Mouse (Mus musculus) embryonic facial prominence, embryonic 11.5 days (tissue): ENCODE data around the gene Prm2. TPM values are rescaled to one million over a fixed set of nuclear protein-coding genes. Genes with fewer than 3 reads are reported as not detected.
A peak's percentile ranks its signal among the peaks of the same experiment; 100 is the strongest.

Source experiments
- ATAC-seq: fragments of 200-750 bp; cut with Nextera tagmentation; replicated peaks from 2 replicates; pipeline ENCODE4 v1.8.0; 2017; ENCODE audit warnings: low read depth; ENCODE audit not compliant: insufficient number of reproducible peaks, low FRiP score, low TSS enrichment
- DNase-seq: peaks from one replicate; pipeline ENCODE4 v3.0.0-alpha.2; 2015; ENCODE audit warnings: low spot score
- H3K27ac ChIP-seq: fragments of 300-500 bp; sonication (generic); replicated peaks from 2 replicates; pipeline ENCODE4 v1.5.1; 2014; ENCODE audit warnings: mild to moderate bottlenecking, low read depth, low read length, control low read depth
- H3K27me3 ChIP-seq: fragments of 300-500 bp; sonication (generic); 2 replicates; pipeline ENCODE4 v1.6.1; 2014; ENCODE audit warnings: mild to moderate bottlenecking, low read length, moderate library complexity, mixed read lengths; ENCODE audit not compliant: control insufficient read depth, insufficient read depth
- H3K36me3 ChIP-seq: fragments of 300-500 bp; sonication (generic); replicated peaks from 2 replicates; pipeline ENCODE4 v1.6.1; 2014; ENCODE audit warnings: low read depth, mild to moderate bottlenecking, low read length, moderate library complexity, mixed read lengths; ENCODE audit not compliant: control insufficient read depth, insufficient read depth
- H3K4me1 ChIP-seq: fragments of 300-500 bp; sonication (generic); 2 replicates; pipeline ENCODE4 v1.6.1; 2014; ENCODE audit warnings: low read length, mixed read lengths; ENCODE audit not compliant: control insufficient read depth, insufficient read depth
- H3K4me2 ChIP-seq: fragments of 300-500 bp; sonication (generic); 2 replicates; pipeline ENCODE4 v1.6.1; 2014; ENCODE audit warnings: low read depth, mild to moderate bottlenecking, control low read depth, low read length, moderate library complexity
- H3K4me3 ChIP-seq: fragments of 300-500 bp; sonication (generic); 2 replicates; pipeline ENCODE4 v1.5.1; 2014; ENCODE audit warnings: low read depth, low read length, control low read depth
- H3K9ac ChIP-seq: fragments of 300-500 bp; sonication (generic); replicated peaks from 2 replicates; pipeline ENCODE4 v1.6.1; 2014; ENCODE audit warnings: mild to moderate bottlenecking, control low read depth, low read length
- H3K9me3 ChIP-seq: fragments of 300-500 bp; sonication (generic); replicated peaks from 2 replicates; pipeline ENCODE4 v1.6.1; 2016; ENCODE audit warnings: mild to moderate bottlenecking, low read length, inconsistent platforms, mixed read lengths; ENCODE audit not compliant: control insufficient read depth
- WGBS: fragments of 180-500 bp; shearing (Covaris S2); extraction: QIAGEN DNeasy Blood & Tissue Kit; methylation state at CpG from one replicate; pipeline ENCODE4 v1.1.7; 2014; 5-methylcytosine and 5-hydroxymethylcytosine counted together
- polyA plus RNA-seq: library from polyadenylated mRNA; unstranded; fragments of >200 nt; fragmentation: Nextera tagmentation; extraction: Ambion mirVana; gene quantifications from 2 replicates; pipeline ENCODE4 v1.2.1, GENCODE M21; 2014

Gene Prm2
- polyA plus RNA-seq, 1 experiment from 2014 or later: not detected

- no peaks in the 10 kb centered on the region for H3K9me3 ChIP-seq
- no peak overlapping the region for H3K4me2 ChIP-seq
- H3K27ac ChIP-seq: no peak overlapping the region
- H3K4me3 ChIP-seq: no peak overlapping the region
- no peak overlapping the region for H3K9ac ChIP-seq
- no peak for ATAC-seq
- no peaks in the 10 kb centered on the region for H3K27me3 ChIP-seq
- H3K4me1 ChIP-seq: no peaks in the 10 kb centered on the region
- H3K36me3 ChIP-seq: no peaks in the 10 kb centered on the region
- DNase-seq: peak; percentile 30
- WGBS: 41% methylated on average over 4 of the region's 4 CpGs
These were observed 25.2 kb downstream of the Prm2 start for GRCm38 (mm10) chr16:10770531-10771325.

GRCm38 (mm10) chr16:10769661-10770060 lies 26.3 kb downstream of the Prm2 start:
- Histone ChIP-seq H3K4me1 (no peaks in the 10 kb centered on the region), H3K9ac (no peak overlapping the region), H3K4me3 (no peak overlapping the region), H3K4me2 (no peak overlapping the region), H3K27me3 (no peaks in the 10 kb centered on the region), H3K36me3 (no peaks in the 10 kb centered on the region), H3K27ac (no peak overlapping the region), H3K9me3 (no peaks in the 10 kb centered on the region)
- DNase-seq (no peak), ATAC-seq (no peak)
- 27% methylated on average over 2 of the region's 2 CpGs for WGBS

- WGBS: 60% methylated on average over 9 of the region's 9 CpGs
- no peaks in the 10 kb centered on the region for H3K4me1 ChIP-seq
- H3K27ac ChIP-seq: no peak overlapping the region
- no peak for ATAC-seq
- no peaks in the 10 kb centered on the region for H3K36me3 ChIP-seq
- DNase-seq: no peak
- H3K27me3 ChIP-seq: no peaks in the 10 kb centered on the region
- H3K9me3 ChIP-seq: no peaks in the 10 kb centered on the region
- H3K4me2 ChIP-seq: no peak overlapping the region
- H3K4me3 ChIP-seq: no peak overlapping the region
- no peak overlapping the region for H3K9ac ChIP-seq
These were observed 27.1 kb downstream of the Prm2 start for GRCm38 (mm10) chr16:10768821-10769220.

GRCm38 (mm10) chr16:10767158-10767557 lies 28.8 kb downstream of the Prm2 start:
- no peaks in the 10 kb centered on the region for H3K27me3 ChIP-seq
- no peak overlapping the region for H3K27ac ChIP-seq
- DNase-seq (peak; percentile 84), ATAC-seq (no peak)
- WGBS: 41% methylated on average over 4 of the region's 4 CpGs
- no peaks in the 10 kb centered on the region for H3K9me3 ChIP-seq
- no peak overlapping the region for H3K9ac ChIP-seq
- H3K4me2 ChIP-seq: no peak overlapping the region
- no peaks in the 10 kb centered on the region for H3K4me1 ChIP-seq
- no peaks in the 10 kb centered on the region for H3K36me3 ChIP-seq
- no peak overlapping the region for H3K4me3 ChIP-seq

GRCm38 (mm10) chr16:10764323-10764722 lies 31.6 kb downstream of the Prm2 start:
- no peak overlapping the region for H3K9ac ChIP-seq
- DNase-seq (no peak), ATAC-seq (no peak)
- 84% methylated on average over 2 of the region's 2 CpGs for WGBS
- H3K36me3 ChIP-seq: no peaks in the 10 kb centered on the region
- no peaks in the 10 kb centered on the region for H3K9me3 ChIP-seq
- no peak overlapping the region for H3K4me2 ChIP-seq
- no peak overlapping the region for H3K4me3 ChIP-seq
- H3K27me3 ChIP-seq: no peaks in the 10 kb centered on the region
- no peak overlapping the region for H3K27ac ChIP-seq
- H3K4me1 ChIP-seq: no peaks in the 10 kb centered on the region

- no peaks in the 10 kb centered on the region for H3K27me3 ChIP-seq
- ATAC-seq (no peak), DNase-seq (no peak)
- WGBS: 62% methylated on average over 6 of the region's 6 CpGs
- no peak overlapping the region for H3K4me3 ChIP-seq
- no peaks in the 10 kb centered on the region for H3K4me1 ChIP-seq
- H3K9ac ChIP-seq: no peak overlapping the region
- no peaks in the 10 kb centered on the region for H3K9me3 ChIP-seq
- no peak overlapping the region for H3K27ac ChIP-seq
- H3K36me3 ChIP-seq: no peaks in the 10 kb centered on the region
- no peak overlapping the region for H3K4me2 ChIP-seq
These were observed 32.2 kb downstream of the Prm2 start for GRCm38 (mm10) chr16:10763540-10764264.

GRCm38 (mm10) chr16:10762569-10763180 lies 33.3 kb downstream of the Prm2 start:
- H3K4me3 ChIP-seq: no peak overlapping the region
- no peak overlapping the region for H3K27ac ChIP-seq
- 81% methylated on average over 5 of the region's 5 CpGs for whole genome bisulfite sequencing
- H3K36me3 ChIP-seq: no peaks in the 10 kb centered on the region
- H3K9me3 ChIP-seq: no peaks in the 10 kb centered on the region
- no peak overlapping the region for H3K9ac ChIP-seq
- ATAC-seq (no peak), DNase-seq (no peak)
- H3K4me1 ChIP-seq: no peaks in the 10 kb centered on the region
- no peaks in the 10 kb centered on the region for H3K27me3 ChIP-seq
- H3K4me2 ChIP-seq: no peak overlapping the region

GRCm38 (mm10) chr16:10761182-10761581 lies 34.8 kb downstream of the Prm2 start:
- no peak overlapping the region for H3K27ac ChIP-seq
- H3K27me3 ChIP-seq: no peaks in the 10 kb centered on the region
- no peak overlapping the region for H3K9ac ChIP-seq
- DNase-seq (no peak), ATAC-seq (no peak)
- no peaks in the 10 kb centered on the region for H3K36me3 ChIP-seq
- H3K4me1 ChIP-seq: no peaks in the 10 kb centered on the region
- 50% methylated on average over 8 of the region's 8 CpGs for WGBS
- H3K4me2 ChIP-seq: no peak overlapping the region; the same call in 1 of the 2 replicates
- no peak overlapping the region for H3K4me3 ChIP-seq
- H3K9me3 ChIP-seq: no peaks in the 10 kb centered on the region
